Mouse (Mus musculus): Measurements from ENCODE around the gene Hbp1. TPM values are rescaled to one million over a fixed set of nuclear protein-coding genes. Genes with fewer than 3 reads are reported as not detected.

Gene Hbp1
- polyA plus RNA-seq, 1 experiment from 2014 or later, result 51.3 TPM

GRCm38 (mm10) chr12:31947476-31947875 lies 2.9 kb downstream of the Hbp1 start:
- no peak for DNase-seq (ENCODE audit: low spot score)
- 90% methylated on average over 5 of the region's 5 CpGs for WGBS
- Histone ChIP-seq H3K4me2 (no peak overlapping the region), H3K4me1 (replicated peaks; ENCODE audit: control insufficient read depth, insufficient read depth, low read length) (peaks cover 20% of the 10 kb centered on the region), H3K9me3 (ENCODE audit: control insufficient read depth, low read length) (no peaks in the 10 kb centered on the region), H3K27ac (ENCODE audit: low read depth, low read length) (no peak overlapping the region), H3K27me3 (replicated peaks; ENCODE audit: control insufficient read depth, insufficient read depth, low read length) (no peaks in the 10 kb centered on the region), H3K36me3 (ENCODE audit: control insufficient read depth, insufficient read depth, low read length) (no peaks in the 10 kb centered on the region; the same call in 1 of the 2 replicates), H3K4me3 (ENCODE audit: low read depth, low read length) (no peak overlapping the region), H3K9ac (ENCODE audit: low read depth, low read length) (no peak overlapping the region)
- no peak for ATAC-seq (replicated peaks; ENCODE audit: low FRiP score)

- ATAC-seq (replicated peaks; ENCODE audit: low FRiP score) (no peak), DNase-seq (ENCODE audit: low spot score) (no peak)
- H3K36me3 ChIP-seq (ENCODE audit: control insufficient read depth, insufficient read depth, low read length), result peaks cover 10% of the 10 kb centered on the region
- H3K4me1 ChIP-seq (replicated peaks; ENCODE audit: control insufficient read depth, insufficient read depth, low read length), result peaks cover 16% of the 10 kb centered on the region
- no peak overlapping the region for H3K27ac ChIP-seq (ENCODE audit: low read depth, low read length)
- WGBS, result 84% methylated on average over 2 of the region's 2 CpGs
- H3K4me3 ChIP-seq (ENCODE audit: low read depth, low read length), result no peak overlapping the region
- no peak overlapping the region for H3K4me2 ChIP-seq
- no peaks in the 10 kb centered on the region for H3K27me3 ChIP-seq (replicated peaks; ENCODE audit: control insufficient read depth, insufficient read depth, low read length)
- H3K9ac ChIP-seq (ENCODE audit: low read depth, low read length), result no peak overlapping the region
- H3K9me3 ChIP-seq (ENCODE audit: control insufficient read depth, low read length), result no peaks in the 10 kb centered on the region
Measured at GRCm38 (mm10) chr12:31944405-31944804, 5.9 kb downstream of the Hbp1 start.

GRCm38 (mm10) chr12:31943020-31943654 lies 7.2 kb downstream of the Hbp1 start:
- no peaks in the 10 kb centered on the region for H3K9me3 ChIP-seq (ENCODE audit: control insufficient read depth, low read length)
- H3K27me3 ChIP-seq (replicated peaks; ENCODE audit: control insufficient read depth, insufficient read depth, low read length), result no peaks in the 10 kb centered on the region
- 59% methylated on average over 4 of the region's 4 CpGs for WGBS
- ATAC-seq (replicated peaks; ENCODE audit: low FRiP score) (peak; percentile 96), DNase-seq (ENCODE audit: low spot score) (no peak)
- H3K4me2 ChIP-seq, result 0 out of 2 replicates have a peak overlapping the region, but pooled peaks have one; percentile 8
- peak overlapping the region; percentile 53; the same call in 1 of the 2 replicates for H3K27ac ChIP-seq (ENCODE audit: low read depth, low read length)
- H3K4me3 ChIP-seq (ENCODE audit: low read depth, low read length), result no peak overlapping the region
- H3K9ac ChIP-seq (ENCODE audit: low read depth, low read length), result no peak overlapping the region
- peaks cover 14% of the 10 kb centered on the region for H3K4me1 ChIP-seq (replicated peaks; ENCODE audit: control insufficient read depth, insufficient read depth, low read length)
- H3K36me3 ChIP-seq (ENCODE audit: control insufficient read depth, insufficient read depth, low read length), result peaks cover 18% of the 10 kb centered on the region

GRCm38 (mm10) chr12:31939026-31939425 lies 11.3 kb downstream of the Hbp1 start:
- ATAC-seq (replicated peaks; ENCODE audit: low FRiP score), result no peak
- no peak for DNase-seq (ENCODE audit: low spot score)

GRCm38 (mm10) chr12:31938391-31938997 lies 11.8 kb downstream of the Hbp1 start:
- WGBS, result 87% methylated on average over 4 of the region's 4 CpGs
- Histone ChIP-seq H3K9me3 (ENCODE audit: control insufficient read depth, low read length) (no peaks in the 10 kb centered on the region), H3K4me1 (replicated peaks; ENCODE audit: control insufficient read depth, insufficient read depth, low read length) (peaks cover 5% of the 10 kb centered on the region), H3K4me2 (no peak overlapping the region), H3K36me3 (ENCODE audit: control insufficient read depth, insufficient read depth, low read length) (peaks cover 31% of the 10 kb centered on the region), H3K27ac (ENCODE audit: low read depth, low read length) (no peak overlapping the region), H3K27me3 (replicated peaks; ENCODE audit: control insufficient read depth, insufficient read depth, low read length) (no peaks in the 10 kb centered on the region), H3K9ac (ENCODE audit: low read depth, low read length) (no peak overlapping the region), H3K4me3 (ENCODE audit: low read depth, low read length) (no peak overlapping the region)
- DNase-seq (ENCODE audit: low spot score), result no peak
- no peak for ATAC-seq (replicated peaks; ENCODE audit: low FRiP score)

More at GRCm38 (mm10) chr12:31939026-31939425, 11.3 kb downstream of the Hbp1 start:
- peaks cover 29% of the 10 kb centered on the region for H3K36me3 ChIP-seq (ENCODE audit: control insufficient read depth, insufficient read depth, low read length)
- H3K27ac ChIP-seq (ENCODE audit: low read depth, low read length), result no peak overlapping the region
- H3K4me1 ChIP-seq (replicated peaks; ENCODE audit: control insufficient read depth, insufficient read depth, low read length), result peaks cover 10% of the 10 kb centered on the region
- no peaks in the 10 kb centered on the region for H3K27me3 ChIP-seq (replicated peaks; ENCODE audit: control insufficient read depth, insufficient read depth, low read length)
- H3K4me2 ChIP-seq, result no peak overlapping the region
- no peak overlapping the region for H3K9ac ChIP-seq (ENCODE audit: low read depth, low read length)
- no peaks in the 10 kb centered on the region for H3K9me3 ChIP-seq (ENCODE audit: control insufficient read depth, low read length)
- no peak overlapping the region for H3K4me3 ChIP-seq (ENCODE audit: low read depth, low read length)

- 78% methylated on average over 3 of the region's 3 CpGs for WGBS
- no peak overlapping the region for H3K9ac ChIP-seq (ENCODE audit: low read depth, low read length)
- no peaks in the 10 kb centered on the region for H3K27me3 ChIP-seq (replicated peaks; ENCODE audit: control insufficient read depth, insufficient read depth, low read length)
- H3K27ac ChIP-seq (ENCODE audit: low read depth, low read length), result no peak overlapping the region
- ATAC-seq (replicated peaks; ENCODE audit: low FRiP score), result no peak; the same call in 1 of the 2 replicates
- peaks cover 31% of the 10 kb centered on the region for H3K36me3 ChIP-seq (ENCODE audit: control insufficient read depth, insufficient read depth, low read length)
- H3K9me3 ChIP-seq (ENCODE audit: control insufficient read depth, low read length), result no peaks in the 10 kb centered on the region
- no peak for DNase-seq (ENCODE audit: low spot score)
- no peak overlapping the region for H3K4me2 ChIP-seq
- H3K4me1 ChIP-seq (replicated peaks; ENCODE audit: control insufficient read depth, insufficient read depth, low read length), result no peaks in the 10 kb centered on the region
- no peak overlapping the region for H3K4me3 ChIP-seq (ENCODE audit: low read depth, low read length)
Measured at GRCm38 (mm10) chr12:31937613-31938012, 12.7 kb downstream of the Hbp1 start.

- Histone ChIP-seq H3K4me2 (no peak overlapping the region), H3K27me3 (replicated peaks; ENCODE audit: control insufficient read depth, insufficient read depth, low read length) (no peaks in the 10 kb centered on the region), H3K4me1 (replicated peaks; ENCODE audit: control insufficient read depth, insufficient read depth, low read length) (no peaks in the 10 kb centered on the region), H3K27ac (ENCODE audit: low read depth, low read length) (no peak overlapping the region), H3K9ac (ENCODE audit: low read depth, low read length) (no peak overlapping the region), H3K36me3 (ENCODE audit: control insufficient read depth, insufficient read depth, low read length) (peaks cover 33% of the 10 kb centered on the region), H3K9me3 (ENCODE audit: control insufficient read depth, low read length) (no peaks in the 10 kb centered on the region), H3K4me3 (ENCODE audit: low read depth, low read length) (no peak overlapping the region)
- no peak for ATAC-seq (replicated peaks; ENCODE audit: low FRiP score)
- WGBS, result 67% methylated on average over 6 of the region's 6 CpGs
- no peak for DNase-seq (ENCODE audit: low spot score)
Measured at GRCm38 (mm10) chr12:31936657-31937300, 13.6 kb downstream of the Hbp1 start.

- no peak for DNase-seq (ENCODE audit: low spot score)
- no peaks in the 10 kb centered on the region for H3K4me1 ChIP-seq (replicated peaks; ENCODE audit: control insufficient read depth, insufficient read depth, low read length)
Measured at GRCm38 (mm10) chr12:31931818-31932217, 18.5 kb downstream of the Hbp1 start.

More at GRCm38 (mm10) chr12:31931818-31932217, 18.5 kb downstream of the Hbp1 start:
- Histone ChIP-seq H3K9ac (ENCODE audit: low read depth, low read length) (no peak overlapping the region), H3K9me3 (ENCODE audit: control insufficient read depth, low read length) (no peaks in the 10 kb centered on the region), H3K27me3 (replicated peaks; ENCODE audit: control insufficient read depth, insufficient read depth, low read length) (no peaks in the 10 kb centered on the region), H3K27ac (ENCODE audit: low read depth, low read length) (no peak overlapping the region), H3K4me2 (no peak overlapping the region), H3K36me3 (ENCODE audit: control insufficient read depth, insufficient read depth, low read length) (peaks cover 19% of the 10 kb centered on the region), H3K4me3 (ENCODE audit: low read depth, low read length) (no peak overlapping the region)
- WGBS, result 95% methylated on average over 3 of the region's 3 CpGs
- ATAC-seq (replicated peaks; ENCODE audit: low FRiP score), result no peak
